Mouse (Mus musculus): ENCODE measurements around the gene Capn7. TPM values are rescaled to one million over a fixed set of nuclear protein-coding genes. Genes with fewer than 3 reads are reported as not detected.
A peak's percentile ranks its signal among the peaks of the same experiment; 100 is the strongest.

Capn7 gene
- polyA plus RNA-seq, 1 experiment from 2014 or later, result 37.1 TPM

DNA sequence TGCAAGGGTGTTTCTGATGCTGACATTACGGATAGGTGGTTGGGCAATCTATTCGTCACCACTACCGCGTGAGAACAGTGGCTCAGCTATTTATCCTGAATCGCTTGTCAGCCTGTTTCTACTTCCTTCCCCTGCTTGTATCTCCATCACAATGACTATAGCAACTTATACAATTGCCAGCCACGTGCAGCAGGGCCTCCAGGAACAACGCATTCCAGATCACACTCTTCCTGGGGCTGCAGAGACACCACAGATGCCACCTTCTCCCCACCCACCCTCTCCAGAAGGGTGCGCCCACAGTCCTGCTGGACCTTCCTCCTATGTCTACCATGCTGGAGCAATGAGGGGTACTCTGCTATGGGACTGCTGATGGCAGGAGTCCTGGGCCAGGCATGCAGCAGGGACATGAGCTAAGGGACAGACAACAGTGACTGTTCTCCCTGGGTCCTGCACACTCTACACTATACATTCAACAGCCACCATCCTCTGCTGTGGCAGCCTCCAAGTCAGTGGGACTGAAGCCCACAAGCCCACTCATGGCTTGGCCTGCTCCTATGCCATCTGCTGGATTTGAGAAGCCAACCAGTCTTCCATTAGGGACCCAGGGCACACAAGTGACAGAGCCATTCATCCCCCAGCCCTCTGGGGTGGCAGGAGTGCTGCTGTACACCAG lies 56.6 kb downstream of the Capn7 start:
- H3K9me3 ChIP-seq, result no peaks in the 10 kb centered on the region; the same call in 1 of the 2 replicates
- no peak overlapping the region for H3K4me3 ChIP-seq
- no peaks in the 10 kb centered on the region for H3K27me3 ChIP-seq (ENCODE audit: insufficient read depth, poor library complexity, severe bottlenecking)
- H3K36me3 ChIP-seq, result peaks cover 13% of the 10 kb centered on the region
- peaks cover 70% of the 10 kb centered on the region for H3K4me1 ChIP-seq
- peak overlapping the region; percentile 76 for H3K27ac ChIP-seq
- DNase-seq (ENCODE audit: low spot score), result no peak
- 43% methylated on average over 8 of the region's 8 CpGs for WGBS

- peaks cover 70% of the 10 kb centered on the region for H3K4me1 ChIP-seq
- H3K9me3 ChIP-seq, result no peaks in the 10 kb centered on the region; the same call in 1 of the 2 replicates
- H3K27me3 ChIP-seq (ENCODE audit: insufficient read depth, poor library complexity, severe bottlenecking), result no peaks in the 10 kb centered on the region
- DNase-seq (ENCODE audit: low spot score), result no peak
- H3K36me3 ChIP-seq, result peaks cover 13% of the 10 kb centered on the region
- 50% methylated on average over 3 of the region's 3 CpGs for WGBS
- peak overlapping the region; percentile 76 for H3K27ac ChIP-seq
- H3K4me3 ChIP-seq, result no peak overlapping the region
These were observed 57.1 kb downstream of the Capn7 start for GRCm38 (mm10) chr14:31393546-31393890.

DNA sequence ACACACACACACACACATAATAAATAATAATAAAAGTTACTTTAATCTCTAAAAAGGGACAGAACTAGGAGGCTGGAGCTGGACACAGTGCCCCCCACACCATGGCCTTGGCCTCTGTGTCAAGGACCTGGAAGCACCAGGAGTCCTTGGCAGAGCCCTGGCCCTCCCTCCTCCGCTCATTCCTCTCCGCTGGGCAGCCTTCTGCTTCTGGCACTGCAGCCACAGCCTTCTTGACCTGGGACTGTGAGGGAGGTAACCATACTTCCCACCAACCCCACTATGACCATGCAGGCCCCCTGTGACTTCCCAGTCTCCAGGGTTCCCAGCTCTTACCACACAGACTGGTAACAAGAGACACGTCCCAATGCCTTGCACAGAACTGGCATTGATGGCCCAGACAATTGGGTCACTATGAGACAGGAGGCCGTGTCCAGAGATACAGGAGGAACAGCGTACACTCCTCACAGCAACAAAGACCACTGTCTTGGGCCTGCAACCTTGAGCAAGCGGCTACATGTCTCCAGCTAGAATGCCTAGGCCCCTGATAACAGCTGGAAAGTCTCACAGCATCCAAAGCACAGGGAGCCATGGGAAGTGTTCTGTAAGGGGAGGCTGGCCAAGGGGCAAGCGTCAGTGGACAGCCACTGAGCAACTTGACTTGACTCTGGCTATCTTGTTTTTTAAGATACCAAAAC lies 57.6 kb downstream of the Capn7 start:
- H3K36me3 ChIP-seq, result peaks cover 13% of the 10 kb centered on the region
- WGBS, result 50% methylated on average over 7 of the region's 7 CpGs
- H3K27ac ChIP-seq, result peak overlapping the region; percentile 76
- peaks cover 68% of the 10 kb centered on the region for H3K4me1 ChIP-seq
- H3K9me3 ChIP-seq, result no peaks in the 10 kb centered on the region; the same call in 1 of the 2 replicates
- no peak for DNase-seq (ENCODE audit: low spot score)
- H3K4me3 ChIP-seq, result 0 out of 2 replicates have a peak overlapping the region, but pooled peaks have one; percentile 0
- H3K27me3 ChIP-seq (ENCODE audit: insufficient read depth, poor library complexity, severe bottlenecking), result no peaks in the 10 kb centered on the region

- Histone ChIP-seq H3K27me3 (ENCODE audit: insufficient read depth, poor library complexity, severe bottlenecking) (no peaks in the 10 kb centered on the region), H3K4me1 (peaks cover 67% of the 10 kb centered on the region), H3K9me3 (no peaks in the 10 kb centered on the region; the same call in 1 of the 2 replicates), H3K27ac (peak overlapping the region; percentile 76; the same call in 1 of the 2 replicates), H3K4me3 (no peak overlapping the region), H3K36me3 (peaks cover 13% of the 10 kb centered on the region)
- no peak for DNase-seq (ENCODE audit: low spot score)
- 83% methylated on average over 9 of the region's 9 CpGs for WGBS
These were observed 58.5 kb downstream of the Capn7 start for GRCm38 (mm10) chr14:31394822-31395532.

DNA sequence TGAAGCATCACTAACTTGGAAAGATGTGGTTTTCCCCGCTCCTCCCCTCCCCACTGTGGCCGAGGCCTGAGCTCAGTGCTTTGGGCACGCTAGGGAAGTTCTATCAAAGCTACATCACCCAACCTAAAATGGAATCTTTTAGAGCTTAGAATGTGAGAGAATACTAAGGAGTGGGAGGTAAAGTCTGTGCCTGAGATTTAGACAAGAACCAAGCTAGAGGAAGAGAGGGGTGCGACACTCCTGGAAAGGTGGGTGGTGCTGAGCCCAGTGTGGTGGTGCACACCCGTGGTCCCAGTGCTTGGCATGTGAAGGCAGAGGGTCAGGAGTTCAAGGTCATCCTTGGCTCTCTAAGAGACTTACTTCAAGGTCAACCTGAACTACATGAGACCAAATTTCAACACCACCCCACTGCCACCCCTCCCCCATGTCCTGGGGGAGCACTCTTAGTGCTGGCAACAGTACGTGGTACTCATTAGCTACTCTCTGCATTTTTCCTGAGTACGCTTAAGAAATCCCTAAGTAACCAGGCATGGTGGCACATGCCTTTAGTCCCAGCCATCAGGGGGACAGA lies 59.3 kb downstream of the Capn7 start:
- 86% methylated on average over 7 of the region's 7 CpGs for WGBS
- Histone ChIP-seq H3K4me1 (peaks cover 70% of the 10 kb centered on the region), H3K36me3 (peaks cover 13% of the 10 kb centered on the region), H3K9me3 (no peaks in the 10 kb centered on the region; the same call in 1 of the 2 replicates), H3K27ac (no peak overlapping the region), H3K4me3 (no peak overlapping the region), H3K27me3 (ENCODE audit: insufficient read depth, poor library complexity, severe bottlenecking) (no peaks in the 10 kb centered on the region)
- DNase-seq (ENCODE audit: low spot score), result no peak

DNA sequence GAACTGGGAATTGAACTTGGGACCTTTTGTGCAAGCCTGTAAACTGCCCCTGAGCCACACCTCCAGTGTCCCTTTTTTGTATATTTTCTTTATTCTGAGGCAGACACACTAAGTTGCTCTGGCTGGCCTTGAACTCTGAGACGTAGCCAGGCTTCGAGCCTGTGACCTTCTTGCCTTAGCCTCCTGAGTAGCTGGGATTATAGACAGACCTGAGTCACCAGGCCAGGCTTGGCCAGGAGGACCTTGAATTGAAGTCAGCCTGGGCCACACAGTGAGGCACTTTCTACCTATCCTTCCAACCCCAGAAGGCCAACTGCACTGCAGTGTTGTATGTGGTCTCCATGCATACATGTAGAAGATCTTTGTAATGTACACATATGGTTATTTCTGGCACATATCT lies 60.0 kb downstream of the Capn7 start:
- H3K27ac ChIP-seq, result no peak overlapping the region
- H3K4me1 ChIP-seq, result peaks cover 77% of the 10 kb centered on the region
- no peak overlapping the region for H3K4me3 ChIP-seq
- no peaks in the 10 kb centered on the region for H3K27me3 ChIP-seq (ENCODE audit: insufficient read depth, poor library complexity, severe bottlenecking)
- peaks cover 13% of the 10 kb centered on the region for H3K36me3 ChIP-seq
- DNase-seq (ENCODE audit: low spot score), result no peak
- 88% methylated on average over 2 of the region's 2 CpGs for WGBS
- no peaks in the 10 kb centered on the region; the same call in 1 of the 2 replicates for H3K9me3 ChIP-seq

DNA sequence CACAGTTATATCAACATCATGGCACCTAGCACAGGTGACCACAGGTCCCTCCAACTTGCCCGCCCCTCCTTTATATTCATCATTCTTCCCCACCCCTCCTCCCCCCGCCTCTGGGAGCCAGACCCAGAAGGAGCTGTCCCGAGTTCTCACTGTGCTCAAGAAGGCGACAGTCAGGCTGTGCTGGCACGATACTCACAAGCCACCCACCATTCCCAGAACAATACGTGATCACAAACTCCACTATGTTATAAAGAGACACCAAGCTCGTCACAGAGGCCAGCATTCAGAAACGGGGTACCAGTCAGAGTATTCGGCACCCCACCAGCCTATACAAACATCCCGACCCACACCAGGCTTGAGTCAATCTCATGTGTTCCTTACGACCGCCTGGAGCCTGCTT lies 60.9 kb downstream of the Capn7 start:
- Histone ChIP-seq H3K4me1 (peaks cover 80% of the 10 kb centered on the region), H3K36me3 (peaks cover 13% of the 10 kb centered on the region), H3K27ac (peak overlapping the region; percentile 31; the same call in 1 of the 2 replicates), H3K9me3 (no peaks in the 10 kb centered on the region; the same call in 1 of the 2 replicates), H3K4me3 (no peak overlapping the region), H3K27me3 (ENCODE audit: insufficient read depth, poor library complexity, severe bottlenecking) (no peaks in the 10 kb centered on the region)
- no peak for DNase-seq (ENCODE audit: low spot score)
- 81% methylated on average over 12 of the region's 12 CpGs for WGBS

DNA sequence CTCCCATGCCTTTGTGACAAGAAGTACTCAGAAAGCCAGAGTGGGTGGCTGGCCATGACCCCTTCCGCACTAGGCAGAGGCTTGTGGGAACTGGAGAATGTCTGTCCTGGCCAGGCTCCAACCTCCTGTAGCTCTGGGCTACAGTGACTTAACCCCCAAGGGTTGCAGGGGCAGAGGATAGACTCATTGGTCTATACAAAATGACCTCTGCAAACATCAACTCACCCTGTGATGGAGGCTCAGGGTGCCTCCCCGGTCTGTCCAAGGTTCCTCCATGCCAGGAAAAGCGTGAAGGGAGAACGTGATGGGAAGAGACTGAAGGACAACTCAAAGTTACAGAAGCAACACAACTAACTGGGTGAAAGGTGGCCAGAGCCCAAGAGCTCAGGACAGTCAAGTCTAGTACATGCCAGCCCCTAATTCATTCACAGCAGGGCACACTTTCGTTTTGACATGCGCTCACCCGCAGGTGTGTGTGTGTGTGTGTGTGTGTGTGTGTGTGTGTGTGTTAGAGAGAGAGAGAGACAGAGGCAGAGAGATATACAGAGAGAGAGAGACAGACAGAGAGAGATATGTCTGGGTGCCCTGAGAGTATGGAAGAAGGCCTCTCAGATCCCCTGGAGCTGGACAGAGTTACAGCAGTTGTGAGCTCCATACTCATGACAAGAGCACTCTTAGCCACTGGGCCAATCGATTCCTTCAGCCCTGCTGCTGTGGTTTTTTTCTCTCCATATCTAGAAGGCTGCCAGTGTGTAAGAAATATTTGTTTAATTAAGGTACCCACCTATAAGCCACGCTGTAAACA lies 61.6 kb downstream of the Capn7 start:
- Histone ChIP-seq H3K9me3 (no peaks in the 10 kb centered on the region; the same call in 1 of the 2 replicates), H3K27ac (peak overlapping the region; percentile 31; the same call in 1 of the 2 replicates), H3K4me3 (no peak overlapping the region), H3K4me1 (peaks cover 80% of the 10 kb centered on the region), H3K27me3 (ENCODE audit: insufficient read depth, poor library complexity, severe bottlenecking) (no peaks in the 10 kb centered on the region), H3K36me3 (peaks cover 13% of the 10 kb centered on the region)
- 82% methylated on average over 9 of the region's 9 CpGs for WGBS
- no peak for DNase-seq (ENCODE audit: low spot score)

DNA sequence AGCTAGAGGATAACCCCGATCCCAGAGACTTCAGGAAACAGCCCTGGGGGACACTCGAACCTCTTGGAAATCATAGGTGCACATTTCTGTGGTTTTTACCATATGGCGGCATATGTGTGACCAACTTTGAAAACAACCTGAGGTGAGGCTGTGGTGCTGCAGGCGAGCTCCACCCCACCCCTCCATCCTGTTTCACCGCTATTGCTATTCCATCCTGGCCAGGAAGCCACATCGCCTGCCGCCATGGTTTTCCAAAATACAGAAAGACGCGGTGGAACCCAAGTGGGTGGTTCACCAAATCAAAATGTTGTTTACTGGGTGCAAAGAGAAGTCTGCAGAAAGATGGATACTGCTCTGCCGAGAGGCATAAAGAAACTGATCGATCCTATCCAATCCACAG lies 62.4 kb downstream of the Capn7 start:
- no peaks in the 10 kb centered on the region for H3K27me3 ChIP-seq (ENCODE audit: insufficient read depth, poor library complexity, severe bottlenecking)
- WGBS, result 86% methylated on average over 11 of the region's 11 CpGs
- H3K27ac ChIP-seq, result 0 out of 2 replicates have a peak overlapping the region, but pooled peaks have one; percentile 17
- H3K4me1 ChIP-seq, result peaks cover 80% of the 10 kb centered on the region
- H3K36me3 ChIP-seq, result peaks cover 13% of the 10 kb centered on the region
- no peaks in the 10 kb centered on the region; the same call in 1 of the 2 replicates for H3K9me3 ChIP-seq
- no peak for DNase-seq (ENCODE audit: low spot score)
- no peak overlapping the region for H3K4me3 ChIP-seq

DNA sequence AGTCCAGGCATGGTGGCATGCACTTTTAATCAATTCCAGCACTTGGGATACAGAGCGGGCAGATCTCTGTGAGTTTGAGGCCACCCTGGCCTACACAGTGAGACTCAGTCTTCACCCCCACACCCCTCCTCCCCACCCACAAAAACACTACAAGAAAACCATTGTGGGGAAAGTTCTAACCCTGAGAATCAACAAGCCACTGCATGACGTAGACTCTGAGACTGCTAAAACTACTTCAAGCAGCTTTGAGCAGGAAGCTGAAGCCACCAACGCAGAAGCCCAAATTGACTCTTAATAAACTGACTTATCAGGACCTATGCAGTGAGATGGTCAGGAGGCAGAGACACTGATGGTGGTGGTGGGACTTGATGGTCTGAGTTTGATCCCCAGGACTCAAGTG lies 62.8 kb downstream of the Capn7 start:
- Histone ChIP-seq H3K27ac (0 out of 2 replicates have a peak overlapping the region, but pooled peaks have one; percentile 36), H3K4me1 (peaks cover 80% of the 10 kb centered on the region), H3K4me3 (no peak overlapping the region), H3K36me3 (peaks cover 13% of the 10 kb centered on the region), H3K27me3 (ENCODE audit: insufficient read depth, poor library complexity, severe bottlenecking) (no peaks in the 10 kb centered on the region), H3K9me3 (no peaks in the 10 kb centered on the region; the same call in 1 of the 2 replicates)
- WGBS, result 87% methylated on average over 3 of the region's 3 CpGs
- DNase-seq (ENCODE audit: low spot score), result no peak

DNA sequence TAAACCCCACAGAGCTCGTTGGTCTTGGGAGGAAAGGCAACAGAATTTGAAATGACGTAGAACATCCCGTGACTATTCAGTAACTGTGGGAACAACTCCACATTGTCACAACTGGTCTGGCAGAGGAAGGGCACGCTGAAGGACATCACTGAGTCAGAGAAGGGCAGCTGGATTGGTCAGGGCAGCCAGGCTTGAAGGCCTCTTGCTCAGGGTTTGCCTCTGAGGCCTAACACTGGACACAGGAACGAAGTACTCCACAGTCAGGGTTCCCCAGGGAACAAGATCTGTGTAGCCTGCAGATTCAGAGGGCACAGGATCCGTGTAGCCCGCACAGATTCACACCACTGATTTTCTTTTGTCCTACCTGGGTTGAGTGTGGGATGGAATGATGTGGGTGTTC lies 63.8 kb downstream of the Capn7 start:
- Histone ChIP-seq H3K9me3 (no peaks in the 10 kb centered on the region; the same call in 1 of the 2 replicates), H3K4me1 (peaks cover 80% of the 10 kb centered on the region), H3K27me3 (ENCODE audit: insufficient read depth, poor library complexity, severe bottlenecking) (no peaks in the 10 kb centered on the region), H3K36me3 (peaks cover 9% of the 10 kb centered on the region), H3K4me3 (no peak overlapping the region), H3K27ac (peak overlapping the region; percentile 80)
- no peak for DNase-seq (ENCODE audit: low spot score)
- WGBS, result 77% methylated on average over 7 of the region's 7 CpGs

- H3K4me3 ChIP-seq, result no peak overlapping the region
- 59% methylated on average over 11 of the region's 11 CpGs for WGBS
- DNase-seq (ENCODE audit: low spot score), result no peak
- H3K36me3 ChIP-seq, result peaks cover 3% of the 10 kb centered on the region
- H3K27ac ChIP-seq, result peak overlapping the region; percentile 80
- H3K9me3 ChIP-seq, result no peaks in the 10 kb centered on the region
- peaks cover 87% of the 10 kb centered on the region for H3K4me1 ChIP-seq
- no peaks in the 10 kb centered on the region for H3K27me3 ChIP-seq (ENCODE audit: insufficient read depth, poor library complexity, severe bottlenecking)
These were observed 64.5 kb downstream of the Capn7 start for GRCm38 (mm10) chr14:31400896-31401295.

All from heart, embryonic 10.5 days (tissue).